Mouse (Mus musculus) CH12.LX (cell line): ENCODE data around the gene Pfn1. TPM values are rescaled to one million over a fixed set of nuclear protein-coding genes. Genes with fewer than 3 reads are reported as not detected.

Experiments used
- DNase-seq: peaks from one replicate; pipeline ENCODE4 v3.0.0-alpha.2; 2013; ENCODE audit errors: extremely low read depth
- H3K27ac ChIP-seq: 2 replicates; pipeline ENCODE4 v1.5.1; 2012; ENCODE audit warnings: low read depth, mild to moderate bottlenecking, control low read depth, moderate library complexity; ENCODE audit not compliant: insufficient read depth
- H3K27me3 ChIP-seq: replicated peaks from 2 replicates; pipeline ENCODE3; 2012; ENCODE audit warnings: inconsistent platforms
- H3K36me3 ChIP-seq, 2 experiments: replicated peaks in 1 of 2; 2 replicates each; pipeline versions ENCODE3 to v1.6.1; 2012; ENCODE audit warnings: inconsistent platforms in 1 of 2, low read length in 1 of 2, mild to moderate bottlenecking in 1 of 2, mixed read lengths in 1 of 2, moderate library complexity in 1 of 2; ENCODE audit not compliant: control insufficient read depth in 1 of 2, insufficient read depth in 1 of 2
- H3K4me1 ChIP-seq, 2 experiments: 2 replicates each; pipeline ENCODE4 v1.6.1; 2012; ENCODE audit warnings: inconsistent platforms in 1 of 2, moderate library complexity in 1 of 2; ENCODE audit not compliant: insufficient read depth in 2 of 2, control insufficient read depth in 1 of 2
- H3K4me2 ChIP-seq: 2 replicates; pipeline ENCODE4 v1.6.1; 2012; ENCODE audit warnings: low read depth, mild to moderate bottlenecking, control low read depth; ENCODE audit not compliant: poor library complexity, insufficient read depth, severe bottlenecking
- H3K4me3 ChIP-seq, 3 experiments: fragments of 150-350 bp in 1 of 3; sonication (generic) in 1 of 3; replicated peaks in 1 of 3; 2 replicates each; pipeline versions ENCODE3 to v1.5.1; 2011 to 2012; ENCODE audit warnings: low read depth in 2 of 3, low read length in 2 of 3, mild to moderate bottlenecking in 2 of 3, moderate library complexity in 2 of 3, control low read depth in 1 of 3, improper control_type of control experiment in 1 of 3, inconsistent platforms in 1 of 3, mixed read lengths in 1 of 3; ENCODE audit not compliant: poor library complexity in 1 of 3
- H3K79me2 ChIP-seq: replicated peaks from 2 replicates; pipeline ENCODE4 v1.6.1; 2012; ENCODE audit warnings: mild to moderate bottlenecking, moderate library complexity; ENCODE audit not compliant: control insufficient read depth, poor library complexity, insufficient read depth, severe bottlenecking; ENCODE audit errors: extremely low read depth
- H3K9ac ChIP-seq: 2 replicates; pipeline ENCODE4 v1.6.1; 2012; ENCODE audit warnings: low read depth, mild to moderate bottlenecking, control low read depth, moderate library complexity; ENCODE audit not compliant: insufficient read depth
- H3K9me3 ChIP-seq: replicated peaks from 2 replicates; pipeline ENCODE3; 2012; ENCODE audit warnings: low read length, inconsistent platforms, mixed read lengths
- CHD2 ChIP-seq: IDR thresholded peaks from 2 replicates; pipeline ENCODE4 v1.6.1; 2011; ENCODE audit warnings: low read length, improper control_type of control experiment
- CTCF ChIP-seq, 2 experiments: IDR thresholded peaks in 1 of 2; conservative IDR thresholded peaks in 1 of 2; 2 replicates each; pipeline ENCODE4 v1.5.1; 2011 to 2012; ENCODE audit warnings: low read depth in 2 of 2, low read length in 2 of 2, improper control_type of control experiment in 1 of 2, inconsistent platforms in 1 of 2, mild to moderate bottlenecking in 1 of 2, moderate library complexity in 1 of 2
- ELF1 ChIP-seq: IDR thresholded peaks from 2 replicates; pipeline ENCODE4 v1.6.1; 2014; ENCODE audit warnings: low read depth, mild to moderate bottlenecking, inconsistent platforms, low read length, improper control_type of control experiment
- EP300 ChIP-seq: IDR thresholded peaks from 2 replicates; pipeline ENCODE4 v1.6.1; 2011; ENCODE audit warnings: low read length, improper control_type of control experiment
- ETS1 ChIP-seq: conservative IDR thresholded peaks from 2 replicates; pipeline ENCODE4 v1.6.1; 2012; ENCODE audit warnings: low read depth, mild to moderate bottlenecking, inconsistent platforms, low read length, improper control_type of control experiment, moderate library complexity
- GABPA ChIP-seq: IDR thresholded peaks from 2 replicates; pipeline ENCODE4 v1.6.1; 2012; ENCODE audit warnings: low read depth, low read length, improper control_type of control experiment, inconsistent platforms; ENCODE audit not compliant: insufficient replicate concordance
- HCFC1 ChIP-seq: IDR thresholded peaks from 2 replicates; pipeline ENCODE4 v1.6.1; 2012; ENCODE audit warnings: low read depth, mild to moderate bottlenecking, inconsistent platforms, low read length, improper control_type of control experiment
- JUN ChIP-seq: IDR thresholded peaks from 2 replicates; pipeline ENCODE4 v1.6.1; 2011; ENCODE audit warnings: low read depth, mild to moderate bottlenecking, low read length, improper control_type of control experiment, moderate library complexity; ENCODE audit not compliant: insufficient read depth
- JUND ChIP-seq: conservative IDR thresholded peaks from 2 replicates; pipeline ENCODE4 v1.6.1; 2011; ENCODE audit warnings: low read depth, low read length, improper control_type of control experiment
- MXI1 ChIP-seq: IDR thresholded peaks from 2 replicates; pipeline ENCODE4 v1.6.1; 2011; ENCODE audit warnings: mild to moderate bottlenecking, low read depth, low read length, improper control_type of control experiment
- NELFE ChIP-seq: IDR thresholded peaks from 2 replicates; pipeline ENCODE4 v1.6.1; 2011; ENCODE audit warnings: low read depth, low read length, improper control_type of control experiment
- PAX5 ChIP-seq: IDR thresholded peaks from 2 replicates; pipeline ENCODE4 v1.6.1; 2012; ENCODE audit warnings: low read length, inconsistent platforms, mixed read lengths
- POLR2A ChIP-seq: IDR thresholded peaks from 2 replicates; pipeline ENCODE4 v1.6.1; 2011; ENCODE audit warnings: low read depth, mild to moderate bottlenecking, improper control_type of control experiment, low read length
- POLR2AphosphoS2 ChIP-seq: IDR thresholded peaks from 2 replicates; pipeline ENCODE4 v1.6.1; 2011; ENCODE audit warnings: low read depth, low read length, improper control_type of control experiment
- RCOR1 ChIP-seq: conservative IDR thresholded peaks from 2 replicates; pipeline ENCODE4 v1.6.1; 2012; ENCODE audit warnings: low read depth, mild to moderate bottlenecking, inconsistent platforms, low read length, improper control_type of control experiment
- SIN3A ChIP-seq: IDR thresholded peaks from 2 replicates; pipeline ENCODE4 v1.6.1; 2012; ENCODE audit warnings: low read length, improper control_type of control experiment, inconsistent platforms
- TBP ChIP-seq: conservative IDR thresholded peaks from 2 replicates; pipeline ENCODE4 v1.6.1; 2011; ENCODE audit warnings: low read depth, low read length, improper control_type of control experiment
- TCF12 ChIP-seq: IDR thresholded peaks from 2 replicates; pipeline ENCODE4 v1.6.1; 2014; ENCODE audit warnings: low read depth, mild to moderate bottlenecking, inconsistent platforms, low read length, improper control_type of control experiment
- UBTF ChIP-seq: IDR thresholded peaks from 2 replicates; pipeline ENCODE4 v1.6.1; 2012; ENCODE audit warnings: low read depth, mild to moderate bottlenecking, inconsistent platforms, low read length, improper control_type of control experiment, moderate library complexity
- ZC3H11A ChIP-seq: IDR thresholded peaks from 2 replicates; pipeline ENCODE4 v1.6.1; 2012; ENCODE audit warnings: low read depth, mild to moderate bottlenecking, inconsistent platforms, low read length, improper control_type of control experiment
- ZKSCAN1 ChIP-seq: IDR thresholded peaks from 2 replicates; pipeline ENCODE4 v1.6.1; 2012; ENCODE audit warnings: low read depth, inconsistent platforms, low read length, improper control_type of control experiment, borderline replicate concordance
- ZNF384 ChIP-seq: IDR thresholded peaks from 2 replicates; pipeline ENCODE4 v1.6.1; 2012; ENCODE audit warnings: low read depth, low read length, improper control_type of control experiment, inconsistent platforms
- dilution Hi-C: fragments of 300-500 bp; cut with MboI; formaldehyde crosslinking; loops from 2 replicates; pipeline ENCODE4 v1.14.3; 2020; ENCODE audit warnings: low sequenced_read_pairs; ENCODE audit not compliant: extremely low pct_unique_long_range_greater_than_20kb, extremely low pct_ligation_motif_present
- in situ Hi-C: fragments of 300-500 bp; cut with MboI; formaldehyde crosslinking; loops from 3 replicates; pipeline ENCODE4 v1.14.3; 2019; ENCODE audit warnings: low sequenced_read_pairs, low pct_ligation_motif_present, low pct_unique_long_range_greater_than_20kb, mixed read lengths
- polyA plus RNA-seq: library from polyadenylated mRNA; unstranded; fragments of >175 nt; gene quantifications from 2 replicates; pipeline ENCODE4 v1.2.1, GENCODE M21; 2012; ENCODE audit warnings: low read depth; ENCODE audit not compliant: insufficient read length
- total RNA-seq, 2 experiments: library from RNA; depleted of rRNA; stranded (reverse); fragments of 300-350 nt in 1 of 2; fragments of >200 nt in 1 of 2; gene quantifications; 2 replicates each; pipeline ENCODE4 v1.2.3; 2012 to 2014

Pfn1 gene
- total and polyA plus RNA-seq, 3 experiments, result 844 to 2,624 (median 1,045) TPM

- no peaks in the 10 kb centered on the region for H3K79me2 ChIP-seq
- dilution Hi-C loops, result no loop called here
Measured at GRCm38 (mm10) chr11:70615516-70616093, 38.8 kb downstream of the Pfn1 start, which contains the start of gene 4930544D05Rik. TSS of gene 4930544D05Rik (plus strand) at chr11:70615848.

GRCm38 (mm10) chr11:70615074-70615473 is 39.4 kb downstream of the Pfn1 start:
- no peak overlapping the region for H3K9ac ChIP-seq
- peaks cover 25 to 62% of the 10 kb centered on the region in 2 experiments for H3K36me3 ChIP-seq
- H3K4me3 ChIP-seq, result peak overlapping the region in 2 of 3 experiments; percentile 26 to 36
- no peak overlapping the region for H3K4me2 ChIP-seq
- DNase-seq, result peak; percentile 46
- H3K79me2 ChIP-seq, result no peaks in the 10 kb centered on the region
- TF ChIP-seq TCF12, result no peak; the same call in 1 of the 2 replicates
- peak; percentile 58; the same call in 1 of the 2 replicates for TF ChIP-seq ELF1
- TF ChIP-seq POLR2A, result peak; percentile 58
- TF ChIP-seq CTCF (conservative IDR thresholded peaks at IDR 0.05 in 1 of 2, IDR thresholded peaks at IDR 0.05 in 1 of 2; ENCODE audit: low read depth in 2 of 2, low read length in 2 of 2), result no peak
- no peak overlapping the region for H3K27ac ChIP-seq
- dilution Hi-C loops, result no loop called here
- in situ Hi-C loops, result loop anchor here (5.0 to 25.0 kb wide), 2 partner anchors 203 to 378 kb away; partner anchors contain the start of genes 0610010K14Rik, Bcl6b, Gm21988 and Pelp1
- peaks cover 0 to 20% of the 10 kb centered on the region in 2 experiments; a peak in 2 of 4 replicates for H3K4me1 ChIP-seq
- H3K27me3 ChIP-seq, result no peaks in the 10 kb centered on the region
- no peaks in the 10 kb centered on the region for H3K9me3 ChIP-seq

More at GRCm38 (mm10) chr11:70615516-70616093, 38.8 kb downstream of the Pfn1 start, which contains the start of gene 4930544D05Rik:
- no peak within 1 kb of the TSS for H3K9ac ChIP-seq
- peaks cover 21 to 56% of the 10 kb centered on the region in 2 experiments for H3K36me3 ChIP-seq
- in situ Hi-C loops, result loop anchor here (5.0 to 25.0 kb wide), 2 partner anchors 203 to 378 kb away; partner anchors contain the start of genes 0610010K14Rik, Bcl6b, Gm21988 and Pelp1
- no peak within 1 kb of the TSS for H3K27ac ChIP-seq
- no peak for DNase-seq
- TF ChIP-seq SIN3A (no peak), POLR2AphosphoS2 (no peak), MXI1 (no peak), EP300 (no peak), ZKSCAN1 (no peak), ZNF384 (no peak), CHD2 (no peak), JUN (no peak), POLR2A (no peak), JUND (no peak), NELFE (no peak), UBTF (no peak), ZC3H11A (no peak), PAX5 (no peak), GABPA (no peak), HCFC1 (no peak), ETS1 (no peak), RCOR1 (no peak), TBP (no peak)
- no peaks in the 10 kb centered on the region for H3K27me3 ChIP-seq
- H3K4me1 ChIP-seq, result peaks cover 0 to 20% of the 10 kb centered on the region in 2 experiments; a peak in 2 of 4 replicates
- H3K4me3 ChIP-seq, result peak within 1 kb of the TSS in 2 of 3 experiments; percentile 26 to 36
- H3K9me3 ChIP-seq, result no peaks in the 10 kb centered on the region
- 0 out of 2 replicates have a peak within 1 kb of the TSS, but pooled peaks have one; percentile 23 for H3K4me2 ChIP-seq
